Mouse (Mus musculus) A20 (cell line): Measurements from ENCODE around the gene Cyp4x1.

Source experiments
- DNase-seq: peaks from one replicate; pipeline ENCODE4 v3.0.0-alpha.2; 2011; ENCODE audit warnings: low read depth, low spot score

The Cyp4x1 gene

DNA sequence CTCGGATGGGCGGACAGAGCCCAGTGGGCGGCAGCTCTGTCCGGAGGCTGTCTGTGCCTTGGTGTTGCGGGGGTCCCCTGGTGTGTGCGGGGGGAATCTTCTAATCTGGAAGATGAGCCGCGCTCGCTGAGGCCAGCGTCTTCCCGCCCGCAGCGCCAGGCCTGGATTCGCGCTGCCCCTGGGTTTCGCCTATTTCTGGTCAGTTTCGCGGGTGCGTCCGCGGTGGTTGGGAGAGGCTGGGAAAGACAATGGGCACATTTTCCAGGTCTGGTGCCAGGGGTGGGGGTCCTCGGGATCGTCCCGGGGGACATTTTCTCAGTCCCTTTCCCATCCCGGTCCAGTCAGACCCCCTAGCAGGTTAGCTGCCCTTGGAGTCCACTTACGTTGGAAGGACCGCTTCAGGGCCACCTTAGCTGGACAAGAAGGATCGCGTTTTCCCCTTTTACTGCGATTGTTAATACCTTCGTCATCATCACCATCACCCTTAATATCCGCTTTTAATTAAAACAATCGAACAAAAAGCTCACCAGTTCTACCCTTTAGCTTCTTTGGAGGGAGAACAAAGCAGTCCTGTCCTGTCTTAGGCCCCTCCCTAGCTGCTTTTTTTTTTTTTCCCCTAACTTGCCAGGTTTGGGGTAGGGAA is 76.3 kb downstream of the Cyp4x1 start:
- DNase-seq = no peak

- DNase-seq = no peak
These were observed 77.0 kb downstream of the Cyp4x1 start for GRCm38 (mm10) chr4:115056921-115057673.

- no peak for DNase-seq
These were observed 77.6 kb downstream of the Cyp4x1 start, which contains the start of gene Tal1 for GRCm38 (mm10) chr4:115056371-115056920. Tal1 (plus strand) TSS chr4:115056426.
